Mouse (Mus musculus) limb, embryonic 13.5 days (tissue): ENCODE results near the gene Fam92a. TPM values are rescaled to one million over a fixed set of nuclear protein-coding genes. Genes with fewer than 3 reads are reported as not detected.
A peak's percentile ranks its signal among the peaks of the same experiment; 100 is the strongest.
"Not testable (repeated sequence)": the region's sequence is repeated elsewhere in the genome, so short reads cannot be mapped to it uniquely, and the experiment has no call there.

Experiments
- ATAC-seq: fragments of 200-750 bp; cut with Nextera tagmentation; 2 replicates; pipeline ENCODE4 v1.8.0; 2017; ENCODE audit warnings: low read depth, moderate number of reproducible peaks, moderate TSS enrichment; ENCODE audit not compliant: low FRiP score
- H3K27ac ChIP-seq: fragments of 300-500 bp; sonication (generic); 2 replicates; pipeline ENCODE4 v1.5.1; 2015; ENCODE audit warnings: inconsistent platforms, mild to moderate bottlenecking, moderate library complexity
- H3K27me3 ChIP-seq: fragments of 300-500 bp; sonication (generic); 2 replicates; pipeline ENCODE4 v1.6.1; 2015; ENCODE audit warnings: mild to moderate bottlenecking, inconsistent platforms
- H3K36me3 ChIP-seq: fragments of 300-500 bp; sonication (generic); 2 replicates; pipeline ENCODE4 v1.6.1; 2015; ENCODE audit warnings: inconsistent platforms, mild to moderate bottlenecking, moderate library complexity
- H3K4me1 ChIP-seq: fragments of 300-500 bp; sonication (generic); 2 replicates; pipeline ENCODE4 v1.6.1; 2015; ENCODE audit warnings: inconsistent platforms
- H3K4me2 ChIP-seq: fragments of 300-500 bp; sonication (generic); replicated peaks from 2 replicates; pipeline ENCODE4 v1.6.1; 2015; ENCODE audit warnings: inconsistent platforms, mild to moderate bottlenecking, moderate library complexity
- H3K4me3 ChIP-seq: fragments of 300-500 bp; sonication (generic); 2 replicates; pipeline ENCODE4 v1.5.1; 2015; ENCODE audit warnings: moderate library complexity, mild to moderate bottlenecking, inconsistent platforms
- H3K9ac ChIP-seq: fragments of 300-500 bp; sonication (generic); 2 replicates; pipeline ENCODE4 v1.6.1; 2015; ENCODE audit warnings: mild to moderate bottlenecking, inconsistent platforms
- H3K9me3 ChIP-seq: fragments of 300-500 bp; sonication (generic); 2 replicates; pipeline ENCODE4 v1.6.1; 2016; ENCODE audit warnings: inconsistent platforms
- WGBS: fragments of 180-500 bp; shearing (Covaris S2); methylation state at CpG from one replicate; pipeline ENCODE4 v1.1.7; 2015; 5-methylcytosine and 5-hydroxymethylcytosine counted together
- polyA plus RNA-seq: library from polyadenylated mRNA; unstranded; fragments of >200 nt; fragmentation: Nextera tagmentation; extraction: Ambion mirVana; gene quantifications from 2 replicates; pipeline ENCODE4 v1.2.1, GENCODE M21; 2015

The Fam92a gene
- 116 and 122 TPM in 2 replicates for polyA plus RNA-seq

- peak within 1 kb of the TSS; percentile 82 for H3K4me3 ChIP-seq
- WGBS: under 1% methylated on average over 60 of the region's 74 CpGs
- H3K4me1 ChIP-seq: peaks cover 12% of the 10 kb centered on the region
- no peaks in the 10 kb centered on the region for H3K9me3 ChIP-seq
- H3K27ac ChIP-seq: peak within 1 kb of the TSS; percentile 95
- H3K36me3 ChIP-seq: peaks cover 13% of the 10 kb centered on the region
- H3K4me2 ChIP-seq: peak within 1 kb of the TSS; percentile 71
- ATAC-seq: peak; percentile 88
- H3K9ac ChIP-seq: peak within 1 kb of the TSS; percentile 99
- H3K27me3 ChIP-seq: no peaks in the 10 kb centered on the region
Measured at GRCm38 (mm10) chr4:12171318-12172091, at the start of gene Fam92a. Gene Fam92a, minus strand, starts transcription at chr4:12172015.

GRCm38 (mm10) chr4:12178992-12179391 lies 7.2 kb upstream of the Fam92a start:
- Histone ChIP-seq H3K27ac (no peak overlapping the region), H3K4me1 (no peaks in the 10 kb centered on the region), H3K27me3 (no peaks in the 10 kb centered on the region), H3K4me3 (no peak overlapping the region), H3K9ac (no peak overlapping the region), H3K4me2 (no peak overlapping the region), H3K9me3 (no peaks in the 10 kb centered on the region), H3K36me3 (no peaks in the 10 kb centered on the region)
- ATAC-seq: no peak
- 87% methylated on average over 10 of the region's 10 CpGs for WGBS

DNA sequence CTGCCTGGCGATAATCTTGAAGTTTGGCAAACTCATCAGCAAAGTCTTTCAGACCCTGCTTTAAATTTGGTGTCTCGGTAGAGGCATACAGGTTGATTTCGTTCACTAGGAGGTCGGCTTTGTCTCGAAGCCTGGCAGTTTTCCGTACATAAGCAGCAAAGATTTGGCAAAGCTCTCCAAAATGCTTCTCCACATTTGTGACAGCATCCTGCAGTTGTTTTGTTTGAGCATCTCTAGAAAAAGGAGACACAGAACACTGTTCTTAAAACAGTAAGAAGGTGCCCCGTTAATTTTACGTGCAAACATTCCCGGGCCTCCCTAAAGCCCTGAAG lies 863 bp downstream of the Fam92a start:
- peak overlapping the region; percentile 99 for H3K9ac ChIP-seq
- peak overlapping the region; percentile 82 for H3K4me3 ChIP-seq
- WGBS: 13% methylated on average over 9 of the region's 9 CpGs
- peaks cover 12% of the 10 kb centered on the region for H3K4me1 ChIP-seq
- H3K9me3 ChIP-seq: no peaks in the 10 kb centered on the region
- H3K36me3 ChIP-seq: peaks cover 19% of the 10 kb centered on the region
- peak overlapping the region; percentile 95 for H3K27ac ChIP-seq
- ATAC-seq: no peak
- H3K27me3 ChIP-seq: no peaks in the 10 kb centered on the region
- H3K4me2 ChIP-seq: peak overlapping the region; percentile 71

DNA sequence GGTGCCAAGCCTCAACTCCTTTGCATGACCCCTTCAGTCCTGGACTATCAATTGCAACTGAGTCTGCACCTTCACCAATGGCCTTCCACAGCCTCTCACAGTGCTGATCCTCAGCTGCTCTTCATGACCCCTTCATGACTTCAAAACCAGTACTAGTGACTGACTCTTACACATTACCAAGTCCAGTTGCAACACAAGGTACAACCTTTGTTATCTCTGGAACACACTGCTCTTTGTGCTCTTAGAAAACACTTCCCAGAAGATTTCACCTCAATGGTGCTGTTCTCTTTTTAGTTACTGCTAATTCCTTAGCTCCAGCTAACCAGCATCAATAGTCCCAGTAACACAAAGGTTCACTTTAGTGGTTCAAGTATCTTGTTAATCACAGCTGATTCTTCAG lies 24.2 kb downstream of the Fam92a start:
- Histone ChIP-seq H3K4me2 (no peak overlapping the region), H3K9me3 (peaks cover 14% of the 10 kb centered on the region), H3K27ac (no peak overlapping the region), H3K9ac (no peak overlapping the region), H3K36me3 (peaks cover 37% of the 10 kb centered on the region), H3K4me1 (no peaks in the 10 kb centered on the region), H3K4me3 (no peak overlapping the region), H3K27me3 (no peaks in the 10 kb centered on the region)
- no peak for ATAC-seq

- ATAC-seq, H3K9ac ChIP-seq, H3K4me3 ChIP-seq, H3K27ac ChIP-seq, H3K27me3 ChIP-seq, H3K36me3 ChIP-seq, H3K9me3 ChIP-seq, H3K4me1 ChIP-seq: not testable (repeated sequence)
- 0 out of 2 replicates have a peak overlapping the region, but pooled peaks have one; percentile 21 for H3K4me2 ChIP-seq
- WGBS: 95% methylated on average over 7 of the region's 7 CpGs
Measured at GRCm38 (mm10) chr4:12141516-12141915, 30.3 kb downstream of the Fam92a start.

- not testable (repeated sequence) for H3K27me3 ChIP-seq, H3K4me1 ChIP-seq, H3K9me3 ChIP-seq, H3K27ac ChIP-seq, H3K36me3 ChIP-seq
- H3K9ac ChIP-seq: peak overlapping the region; percentile 62
- ATAC-seq: peak; percentile 83
- H3K4me2 ChIP-seq: peak overlapping the region; percentile 55
- peak overlapping the region; percentile 44 for H3K4me3 ChIP-seq
- 16% methylated on average over 26 of the region's 40 CpGs for WGBS
Measured at GRCm38 (mm10) chr4:12140592-12141062, 31.2 kb downstream of the Fam92a start.

DNA sequence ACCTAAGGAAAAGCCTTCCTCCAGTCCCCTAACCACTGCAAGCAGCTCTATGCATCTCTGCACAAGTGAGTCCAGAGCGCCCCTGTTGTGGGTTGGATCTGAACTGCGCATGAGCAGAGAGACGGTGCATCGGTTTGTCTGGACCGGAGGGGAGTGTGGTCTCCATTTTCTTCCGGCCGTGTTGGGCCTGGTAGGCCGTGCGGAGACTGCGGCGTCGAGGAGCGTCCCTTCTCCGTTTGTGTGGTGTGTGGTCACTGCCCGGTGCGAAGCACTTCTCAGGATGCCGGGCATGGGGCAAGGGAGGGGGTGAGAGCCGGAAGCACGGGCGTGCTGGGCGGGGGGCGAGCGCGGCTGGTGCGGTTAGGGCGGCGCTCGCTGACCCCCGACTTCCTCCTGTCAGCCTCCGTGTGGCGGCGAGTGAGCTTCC lies 31.7 kb downstream of the Fam92a start, which contains the start of gene Rbm12b1:
Gene Rbm12b1, plus strand, starts transcription at position 124 of the 427 bp plus-strand sequence.
- Histone ChIP-seq H3K4me3 (peak within 1 kb of the TSS; percentile 44), H3K4me2 (peak within 1 kb of the TSS; percentile 55), H3K27ac (peak within 1 kb of the TSS; percentile 63; the same call in 1 of the 2 replicates), H3K9ac (peak within 1 kb of the TSS; percentile 62)
- not testable (repeated sequence) for H3K27me3 ChIP-seq, H3K36me3 ChIP-seq, H3K4me1 ChIP-seq, H3K9me3 ChIP-seq
- 6% methylated on average over 17 of the region's 32 CpGs for WGBS
- ATAC-seq: peak; percentile 99

Other genes starting within 250 kb of the Fam92a start
- 0.36 and 0.74 TPM in 2 replicates for gene Gm10604, start 190.8 kb downstream of the Fam92a start, polyA plus RNA-seq
- 13.9 and 14.4 TPM in 2 replicates for gene Rbm12b2, start 82.6 kb downstream of the Fam92a start, polyA plus RNA-seq
- 6.0 and 7.4 TPM in 2 replicates for gene Rbm12b1, start 31.8 kb downstream of the Fam92a start, polyA plus RNA-seq